Mouse (Mus musculus) frontal cortex, postnatal 10 days (tissue): ENCODE data around the gene Adgrv1.
"Not testable (repeated sequence)": the region's sequence is repeated elsewhere in the genome, so short reads cannot be mapped to it uniquely, and the experiment has no call there.

Experiments
- DNase-seq, 2 experiments: peaks; one replicate each; pipeline ENCODE4 v3.0.0; 2022; ENCODE audit warnings: low spot score in 2 of 2, mixed read lengths in 1 of 2

Adgrv1 gene

DNA sequence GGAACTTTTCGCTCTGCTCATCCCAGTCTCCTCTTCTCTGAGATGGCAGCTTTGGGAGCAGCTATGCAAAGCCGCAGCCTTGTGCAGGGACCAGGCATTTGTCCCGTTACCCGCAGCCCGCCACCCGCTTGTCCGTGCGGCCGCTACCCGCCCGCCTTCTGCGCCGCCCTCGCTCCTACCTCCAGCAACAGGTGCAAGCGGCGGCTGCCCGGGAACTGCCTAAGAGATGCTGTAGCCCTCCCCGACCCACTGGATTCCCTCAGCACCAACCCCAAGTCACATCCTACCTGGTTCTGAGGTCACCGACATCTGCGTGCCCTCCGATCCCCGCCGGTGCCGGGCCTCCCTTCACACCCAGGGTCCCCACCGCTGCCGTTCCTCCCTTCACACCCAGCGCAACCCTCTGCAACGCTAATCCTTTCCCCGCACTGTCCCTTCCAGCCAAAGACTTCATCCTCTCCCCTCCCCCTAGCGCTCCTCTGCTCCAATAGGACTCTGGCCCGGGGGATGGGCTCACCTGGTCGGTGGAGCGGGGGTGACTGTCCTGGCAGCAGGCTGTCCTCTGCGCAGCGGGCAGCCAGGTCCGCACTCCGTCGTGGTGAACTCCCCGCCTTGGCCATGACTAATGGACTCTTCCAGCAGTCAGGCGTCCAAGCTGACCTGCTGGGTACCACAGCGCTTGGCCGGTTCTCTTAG lies at the start of gene Adgrv1:
Gene Adgrv1, minus strand, starts transcription at position 435 of the 696 bp plus-strand sequence.
- peak; percentile 62 to 69 for DNase-seq

DNA sequence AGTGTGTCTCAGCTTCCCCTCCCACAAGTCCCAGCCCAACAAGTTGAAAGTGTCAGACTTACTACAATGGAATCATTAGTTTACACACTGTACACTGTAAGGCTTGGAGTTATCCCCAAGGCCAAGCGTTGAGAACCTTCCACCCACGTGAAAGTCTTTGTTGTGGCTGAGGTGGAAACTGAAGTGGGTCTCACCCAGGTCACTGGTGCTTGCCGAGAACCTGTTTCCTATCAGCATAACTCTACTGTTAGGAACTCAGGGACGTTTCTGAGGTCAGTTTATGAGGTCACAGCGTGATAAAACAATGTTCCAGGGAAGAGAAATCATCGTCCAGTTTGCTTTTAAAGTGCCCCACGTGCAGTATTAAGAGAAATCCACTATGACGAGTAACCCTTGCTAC lies 42.4 kb upstream of the Adgrv1 start:
- DNase-seq, result no peak

- no peak for DNase-seq
These were observed 34.8 kb upstream of the Adgrv1 start for GRCm38 (mm10) chr13:81667713-81668112.

DNA sequence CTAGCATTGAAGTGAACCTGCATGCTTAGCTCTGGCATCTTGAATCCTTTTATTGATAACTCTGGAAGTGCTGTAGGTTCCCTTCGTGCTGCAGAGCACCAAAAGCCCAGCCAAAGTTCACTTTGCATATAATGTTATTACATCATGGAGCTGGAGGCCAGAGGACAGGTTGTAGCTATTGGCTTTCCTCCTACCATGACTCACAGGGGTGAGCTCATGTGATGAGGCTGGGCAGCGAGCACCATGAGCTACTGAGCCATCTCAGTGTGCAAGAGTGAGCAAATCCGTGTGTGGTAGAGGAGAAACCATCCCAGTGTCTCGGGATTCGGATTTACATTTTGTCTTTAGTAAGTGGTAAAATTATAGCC lies 31.4 kb upstream of the Adgrv1 start:
- DNase-seq, result no peak

GRCm38 (mm10) chr13:81663566-81664330 lies 30.8 kb upstream of the Adgrv1 start:
- no peak for DNase-seq

- no peak for DNase-seq
These were observed 25.2 kb upstream of the Adgrv1 start for GRCm38 (mm10) chr13:81658053-81658752.

GRCm38 (mm10) chr13:81657351-81658052 lies 24.5 kb upstream of the Adgrv1 start, which contains the start of gene Lysmd3:
Lysmd3 (plus strand) TSS chr13:81657663.
- peak; percentile 85 to 92 for DNase-seq

DNA sequence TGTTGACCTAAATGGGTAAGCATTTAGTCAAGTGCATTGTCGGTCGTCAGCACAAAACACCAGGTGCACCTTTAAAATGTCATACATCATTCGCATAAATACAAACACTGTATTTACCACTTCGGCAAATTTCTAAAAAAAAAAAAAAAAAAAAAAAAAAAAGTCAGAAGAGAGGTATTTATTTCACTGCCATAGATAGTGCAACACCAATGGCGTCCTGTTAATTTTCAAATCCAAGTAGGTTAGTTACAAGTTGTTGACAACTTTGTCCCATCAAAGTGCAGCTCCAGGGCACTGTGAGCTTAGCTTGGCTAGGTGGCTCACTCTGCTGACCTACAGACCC lies 24.0 kb upstream of the Adgrv1 start:
- DNase-seq, result no peak

DNA sequence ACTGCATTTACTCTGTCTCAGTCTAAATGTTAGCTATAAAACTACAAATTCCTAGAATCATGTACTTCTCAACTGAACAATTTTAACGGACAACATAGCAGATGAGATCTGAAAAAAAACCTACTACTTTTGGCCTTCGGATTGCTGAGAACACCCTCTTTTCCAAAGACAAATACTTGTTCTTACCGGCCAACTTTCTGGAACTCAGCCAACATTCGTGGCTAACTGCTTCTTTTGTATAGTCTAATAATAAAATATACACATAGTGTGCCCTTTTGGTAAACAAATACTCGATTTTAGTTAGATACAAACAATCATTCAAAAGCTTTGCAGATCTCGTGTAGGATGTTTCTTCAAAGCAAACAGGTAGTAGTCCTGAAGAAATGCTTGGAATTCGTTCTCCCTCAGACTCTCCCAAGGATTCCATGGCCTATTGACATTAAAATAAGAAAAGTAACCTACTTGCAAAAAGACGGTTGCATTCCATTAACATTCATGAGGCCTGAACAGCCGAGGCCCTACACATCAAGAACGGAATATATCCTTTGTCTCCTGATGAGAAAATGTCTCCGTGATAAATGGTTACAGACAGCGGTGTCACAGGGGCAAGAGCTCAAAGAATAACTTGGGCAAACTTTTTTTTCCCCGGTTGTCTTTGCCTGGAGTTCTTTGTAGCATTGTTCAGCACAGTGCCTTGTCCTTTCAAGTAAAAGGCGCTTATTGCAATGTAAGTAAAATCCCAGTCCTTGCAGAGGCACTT lies 23.3 kb upstream of the Adgrv1 start:
- no peak for DNase-seq

GRCm38 (mm10) chr13:81650382-81650781 lies 17.4 kb upstream of the Adgrv1 start:
- not testable (repeated sequence) for DNase-seq

DNA sequence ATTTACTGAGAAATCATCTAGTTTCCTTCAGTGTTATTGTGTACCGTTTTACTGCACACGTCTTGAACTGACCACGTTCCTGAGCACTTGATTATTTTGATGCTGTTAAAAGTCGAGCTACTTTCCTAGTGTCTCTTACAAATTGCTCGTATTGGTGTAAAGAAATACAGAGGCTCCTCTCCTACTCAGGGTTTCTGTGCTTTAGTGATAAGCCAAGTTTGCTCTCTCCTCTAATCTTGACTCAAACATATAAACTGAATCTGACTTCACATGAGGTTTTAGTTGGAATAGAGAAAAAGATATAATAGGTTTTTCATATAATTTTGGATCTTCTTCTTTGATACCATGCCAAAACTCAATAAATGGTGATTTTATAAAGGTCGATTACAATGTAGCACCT lies 13.4 kb upstream of the Adgrv1 start:
- no peak for DNase-seq

DNA sequence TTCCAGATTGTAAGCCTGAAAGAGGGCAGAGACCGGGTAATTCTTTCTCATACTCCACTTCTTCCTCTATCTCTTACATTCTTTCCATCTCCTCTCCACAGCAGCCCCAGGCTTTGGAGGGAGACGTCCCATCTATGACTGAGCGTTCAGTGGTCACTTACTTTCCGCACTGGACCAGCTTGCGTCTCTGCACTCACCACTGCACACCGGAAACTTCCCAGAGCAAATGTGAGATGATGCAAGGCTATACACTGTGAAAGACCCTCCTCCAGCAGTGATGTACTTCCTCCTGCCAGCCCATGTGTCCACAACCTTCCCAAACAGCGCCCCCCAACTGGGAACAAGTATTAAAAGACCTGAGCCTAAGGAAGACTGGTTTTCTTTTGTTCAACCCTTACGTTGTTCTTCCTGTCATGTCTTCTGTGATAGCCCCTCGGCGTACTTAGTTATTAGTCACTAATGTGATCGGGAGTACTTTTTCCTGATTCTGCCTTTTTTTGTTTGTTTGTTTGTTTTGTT lies 11.2 kb upstream of the Adgrv1 start:
- DNase-seq, result no peak

- DNase-seq, result no peak
These were observed 9.7 kb upstream of the Adgrv1 start for GRCm38 (mm10) chr13:81642491-81643149.

DNA sequence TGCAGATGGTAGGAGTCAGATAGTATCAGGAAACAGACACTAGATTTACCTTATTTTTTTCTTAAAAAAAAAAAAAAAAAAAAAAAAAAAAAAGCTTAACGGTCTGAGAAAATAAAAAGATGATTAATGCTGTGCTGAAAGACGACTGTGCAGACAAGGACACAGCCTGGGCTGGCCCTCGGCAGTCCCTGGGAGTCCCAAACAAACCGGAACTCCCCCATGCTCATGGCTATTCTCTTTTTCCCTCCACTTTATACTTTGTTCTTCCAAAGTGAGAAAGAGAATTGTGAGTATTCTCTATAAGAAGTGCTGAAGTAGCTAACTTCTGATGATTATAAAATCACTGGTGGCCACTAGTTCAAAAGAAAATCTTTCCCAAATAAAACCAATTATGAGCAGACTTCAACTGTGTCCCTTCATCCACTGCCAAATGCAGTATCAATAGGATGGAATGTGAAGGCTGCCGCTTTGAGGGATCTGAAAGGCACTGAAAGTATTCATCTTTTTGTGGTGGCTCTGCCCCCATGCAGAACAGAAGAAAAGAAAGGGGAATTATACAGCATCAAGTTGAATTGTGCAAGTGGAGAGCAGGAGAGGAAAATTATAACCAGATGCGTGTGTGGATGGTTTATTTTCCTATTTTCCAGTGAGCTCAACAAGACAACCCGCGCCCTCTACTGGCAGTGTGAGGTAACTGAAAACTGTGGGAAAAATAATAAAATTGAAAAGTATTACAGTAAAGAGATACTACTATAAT lies 8.5 kb upstream of the Adgrv1 start:
- peak in 1 of 2 experiments; percentile 23 for DNase-seq

DNA sequence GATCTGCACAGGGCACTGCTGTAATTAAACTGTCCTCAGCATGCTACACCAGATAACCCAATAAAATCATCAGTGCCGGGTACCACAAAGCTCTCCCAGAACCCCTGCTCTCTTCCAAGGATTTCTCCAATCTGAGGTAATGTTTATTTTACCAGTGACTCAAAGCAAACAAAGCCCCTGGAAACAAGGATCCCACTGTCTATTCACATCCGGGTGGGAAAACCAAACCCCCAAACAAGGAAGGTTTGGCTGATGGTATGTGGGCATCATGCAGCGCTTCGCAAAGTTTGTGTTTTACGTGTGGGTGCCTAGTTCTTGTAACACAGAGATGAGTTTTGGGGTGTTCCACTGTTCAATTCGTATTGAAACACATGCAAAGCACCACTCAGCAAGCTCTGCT lies 7.9 kb upstream of the Adgrv1 start:
- no peak for DNase-seq

GRCm38 (mm10) chr13:81639624-81640023 lies 6.7 kb upstream of the Adgrv1 start:
- DNase-seq, result no peak

DNA sequence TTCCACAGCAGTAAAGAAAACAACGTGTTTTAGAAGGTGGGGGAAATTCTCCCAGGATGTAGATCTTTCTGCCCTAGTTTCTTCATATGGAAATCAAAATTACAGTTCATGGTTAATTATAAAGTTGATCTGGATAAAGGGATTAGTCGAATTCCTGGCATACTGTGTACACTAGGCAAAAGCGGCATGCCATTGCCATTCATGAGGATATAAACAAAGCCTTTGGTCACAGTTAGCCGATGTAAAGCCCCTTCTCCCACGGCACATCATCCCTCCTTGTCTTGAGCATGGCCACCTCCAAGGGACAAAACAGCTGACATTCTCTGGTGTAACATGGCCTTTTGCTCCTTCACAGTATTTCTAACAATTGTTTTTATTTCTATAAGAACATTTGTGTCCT lies 2.4 kb downstream of the Adgrv1 start:
- DNase-seq, result no peak

DNA sequence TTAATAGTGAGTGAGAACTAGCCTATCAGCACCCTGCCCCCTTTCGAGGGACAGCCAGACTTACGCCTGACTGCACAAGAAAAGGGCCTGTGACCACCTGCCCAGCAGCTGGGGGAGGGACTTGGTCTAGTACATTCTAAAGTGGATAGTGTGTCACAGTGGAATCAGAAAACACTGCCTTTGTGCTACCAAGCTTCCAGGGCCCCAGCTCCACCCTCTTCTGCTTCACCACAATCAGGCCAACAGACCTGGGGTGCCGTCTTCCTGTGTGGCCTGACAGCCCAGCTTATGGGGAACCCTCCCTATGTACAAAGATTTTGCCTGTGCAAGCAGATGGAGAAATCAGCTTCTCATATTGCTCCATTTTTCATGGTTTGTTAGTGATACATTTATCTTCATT lies 3.6 kb downstream of the Adgrv1 start:
- DNase-seq, result no peak

DNA sequence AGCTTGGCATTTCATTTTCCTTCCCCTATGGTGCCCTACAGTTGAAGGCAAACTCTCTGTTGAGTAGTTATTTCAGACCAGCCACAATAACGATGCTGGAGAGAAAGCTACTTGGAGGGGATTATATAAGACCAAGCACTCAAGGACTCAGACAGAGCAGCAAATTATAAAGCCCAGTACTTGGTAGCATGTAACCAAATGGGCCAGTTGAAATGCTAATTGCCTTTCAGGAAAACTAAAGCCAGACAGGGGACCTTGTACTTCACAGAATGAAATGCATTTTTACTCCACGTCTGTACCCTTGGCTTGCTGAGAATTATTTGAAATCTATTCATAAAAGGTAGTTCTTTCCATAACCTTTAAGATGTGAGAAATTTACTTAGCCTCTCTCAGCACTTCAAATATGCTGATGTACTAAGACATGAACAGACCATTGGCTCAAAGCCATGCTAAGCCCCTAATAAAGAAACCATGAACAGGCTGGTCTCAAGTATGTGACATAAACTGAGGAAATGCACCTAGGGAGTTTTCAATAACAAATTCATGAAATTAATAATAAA lies 4.2 kb downstream of the Adgrv1 start:
- no peak for DNase-seq

DNA sequence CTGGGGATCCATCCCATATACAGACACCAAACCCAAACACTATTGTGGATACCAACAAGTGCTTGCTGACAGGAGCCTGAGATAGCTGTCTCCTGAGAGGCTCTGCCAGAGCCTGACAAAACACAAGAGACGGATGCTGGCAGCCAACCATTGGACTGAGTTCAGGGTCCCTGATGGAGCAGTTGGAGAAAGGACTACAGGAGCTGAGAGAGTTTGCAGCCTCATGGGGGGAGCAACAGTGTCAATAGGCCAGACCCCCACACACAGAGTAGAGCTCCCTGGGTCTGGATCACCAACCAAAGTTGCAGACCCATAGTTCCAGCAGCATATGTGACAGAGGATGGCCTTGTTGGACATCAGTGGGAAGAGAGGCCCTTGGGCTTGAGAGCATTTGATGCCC lies 5.1 kb downstream of the Adgrv1 start:
- not testable (repeated sequence) for DNase-seq
